Mouse (Mus musculus) heart, postnatal 25 days (tissue): ENCODE data around the gene Lyrm1. TPM values are rescaled to one million over a fixed set of nuclear protein-coding genes. Genes with fewer than 3 reads are reported as not detected.

Experiments used
- DNase-seq: peaks from one replicate; pipeline ENCODE4 v3.0.0; 2022; ENCODE audit warnings: low spot score
- intact Hi-C: fragments of 180-260 bp; cut with DNase I; formaldehyde crosslinking; loops from one replicate; pipeline ENCODE4 v1.15.1; 2025
- total RNA-seq, 2 experiments: library from RNA; stranded (reverse); gene quantifications; 2 replicates each; pipeline ENCODE4 v1.2.3; 2021

The Lyrm1 gene
- total RNA-seq, 2 experiments from 2014 or later = 7.8 to 8.1 TPM

- intact Hi-C loops = no loop called here
- DNase-seq = no peak
Measured at GRCm38 (mm10) chr7:119880345-119880744, 15.3 kb upstream of the Lyrm1 start.

DNA sequence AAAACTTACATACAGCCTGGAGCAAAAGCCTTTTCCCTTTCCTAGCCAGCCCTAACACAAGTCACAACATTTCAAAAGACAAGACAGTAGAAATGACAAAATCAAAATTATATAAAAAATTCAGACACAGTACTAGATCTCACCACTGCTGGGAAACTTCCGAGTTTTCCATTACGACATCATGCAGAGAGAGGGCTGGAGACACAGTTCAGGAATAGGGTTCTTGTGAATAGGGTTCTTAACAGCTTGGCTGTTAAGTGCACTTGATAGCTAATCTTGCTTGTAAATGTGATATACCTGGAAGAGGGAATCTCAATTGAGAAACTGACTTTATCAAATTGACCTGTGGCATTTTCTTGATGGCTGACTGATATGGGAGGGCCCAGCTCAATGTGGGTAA lies 14.4 kb upstream of the Lyrm1 start:
- intact Hi-C loops = no loop called here
- DNase-seq = no peak

DNA sequence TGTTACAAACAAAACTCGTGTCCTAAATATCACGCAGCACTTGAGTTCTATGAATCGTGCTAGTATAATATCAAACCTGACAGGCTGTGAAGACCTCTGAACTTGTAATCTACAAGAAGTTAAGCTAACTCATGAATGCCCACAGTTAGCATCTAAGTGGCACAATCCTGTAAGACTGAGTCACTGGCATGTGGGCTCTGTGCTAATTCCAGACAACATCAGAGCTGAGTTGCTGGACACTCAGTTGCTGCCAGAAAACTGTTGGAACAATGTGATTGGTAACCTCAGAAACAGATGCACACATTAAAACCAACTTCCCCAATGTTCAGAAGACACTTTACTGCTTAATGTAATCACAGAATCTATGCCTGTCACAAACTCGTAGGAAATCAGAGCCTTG lies 7.8 kb upstream of the Lyrm1 start:
- no peak for DNase-seq
- intact Hi-C loops = no loop called here

GRCm38 (mm10) chr7:119892198-119892597 lies 3.5 kb upstream of the Lyrm1 start:
- intact Hi-C loops = loop anchor here (5.0 to 10.0 kb wide), 3 partner anchors 35 to 743 kb away; partner anchors contain the start of genes Eri2, Rexo5 and Uqcrc2
- no peak for DNase-seq

DNA sequence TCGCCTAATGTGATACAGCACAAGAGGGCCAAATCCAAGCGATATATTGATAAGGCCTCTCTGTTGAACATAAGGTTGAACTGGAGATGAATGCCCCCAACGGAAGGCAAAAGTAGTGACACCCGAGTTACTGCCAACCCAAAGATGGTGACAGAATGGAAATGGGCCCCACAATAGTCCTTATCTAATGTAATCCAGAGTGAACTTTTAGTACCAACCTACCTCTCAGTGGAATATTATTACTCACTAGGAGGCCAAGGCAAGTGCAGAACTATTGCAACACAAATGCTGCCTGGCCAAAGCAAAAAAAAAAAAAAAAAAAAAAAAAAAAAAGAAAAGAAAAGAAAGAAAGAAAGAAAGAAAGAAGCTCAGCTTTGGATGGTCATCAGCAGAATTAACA lies 2.9 kb upstream of the Lyrm1 start:
- no peak for DNase-seq
- intact Hi-C loops = loop anchor here (5.0 to 10.0 kb wide), 3 partner anchors 35 to 742 kb away; partner anchors contain the start of genes Eri2, Rexo5 and Uqcrc2

GRCm38 (mm10) chr7:119894818-119895544 lies 680 bp upstream of the Lyrm1 start:
- intact Hi-C loops = loop anchor here (5.0 to 10.0 kb wide), 4 partner anchors 38 to 740 kb away; partner anchors contain the start of genes Eri2, Rexo5, Thumpd1 and Uqcrc2
- DNase-seq = no peak

DNA sequence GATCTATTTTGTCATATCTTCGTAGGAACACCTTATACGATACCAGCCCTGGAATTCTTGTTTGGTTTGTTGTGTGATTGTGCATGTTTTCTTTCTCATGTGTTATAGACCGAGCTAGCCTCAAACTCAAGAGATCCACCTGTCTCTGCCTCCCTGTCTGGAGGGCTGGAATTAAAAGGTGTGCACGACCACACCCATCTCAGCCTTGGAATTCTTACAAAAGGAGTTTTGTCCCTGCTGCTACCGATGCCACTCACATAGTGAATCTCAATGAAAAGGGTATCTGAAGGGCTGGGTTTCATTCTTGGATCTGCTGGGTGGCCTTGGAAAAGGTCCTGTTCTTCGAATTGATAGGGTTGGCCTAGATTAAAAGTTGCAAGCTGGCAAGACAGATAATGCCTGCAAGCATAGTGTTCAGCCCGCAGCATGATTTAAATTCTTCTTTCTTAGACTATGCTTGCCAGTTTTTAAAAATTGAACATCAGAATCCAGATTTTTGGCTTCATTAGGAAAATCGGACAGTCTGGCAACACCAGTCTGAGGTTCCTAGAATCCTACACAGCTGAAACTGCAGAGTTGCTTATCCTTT lies 2.0 kb downstream of the Lyrm1 start:
- intact Hi-C loops = loop anchor here (5.0 to 10.0 kb wide), 3 partner anchors 103 to 737 kb away; partner anchors contain the start of genes Eri2, Rexo5, Thumpd1 and Uqcrc2
- DNase-seq = no peak

DNA sequence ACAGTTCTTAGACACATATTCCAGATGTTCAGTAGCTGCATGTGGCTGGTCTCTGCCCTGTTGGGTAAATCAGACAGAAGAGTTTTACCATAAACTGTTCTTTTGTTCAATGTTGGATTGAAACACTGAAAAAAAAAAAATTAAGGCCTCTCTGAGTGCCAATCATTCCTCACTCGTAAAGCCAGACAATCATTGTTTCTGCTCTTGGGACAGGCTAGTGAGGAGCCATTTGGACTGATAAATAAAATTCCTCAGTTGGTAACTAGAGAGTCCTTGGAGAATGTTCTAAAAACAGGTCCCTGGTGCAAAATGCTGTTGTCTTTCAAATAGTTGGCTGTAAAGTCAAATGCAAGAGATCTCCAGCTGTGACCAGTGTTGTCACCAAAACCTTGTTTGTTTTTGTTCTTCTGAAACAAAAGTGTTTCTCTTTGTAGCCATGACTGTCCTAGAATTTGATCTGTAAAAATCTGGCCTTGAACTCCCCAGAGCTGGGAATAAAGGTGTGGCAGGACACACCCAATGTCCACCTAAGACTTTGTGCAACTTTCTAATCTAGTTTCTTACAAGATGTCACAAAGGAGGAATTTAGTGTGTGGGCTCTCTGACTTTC lies 2.7 kb downstream of the Lyrm1 start:
- DNase-seq = no peak
- intact Hi-C loops = loop anchor here (5.0 to 10.0 kb wide), 3 partner anchors 104 to 736 kb away; partner anchors contain the start of genes Eri2, Rexo5, Thumpd1 and Uqcrc2

DNA sequence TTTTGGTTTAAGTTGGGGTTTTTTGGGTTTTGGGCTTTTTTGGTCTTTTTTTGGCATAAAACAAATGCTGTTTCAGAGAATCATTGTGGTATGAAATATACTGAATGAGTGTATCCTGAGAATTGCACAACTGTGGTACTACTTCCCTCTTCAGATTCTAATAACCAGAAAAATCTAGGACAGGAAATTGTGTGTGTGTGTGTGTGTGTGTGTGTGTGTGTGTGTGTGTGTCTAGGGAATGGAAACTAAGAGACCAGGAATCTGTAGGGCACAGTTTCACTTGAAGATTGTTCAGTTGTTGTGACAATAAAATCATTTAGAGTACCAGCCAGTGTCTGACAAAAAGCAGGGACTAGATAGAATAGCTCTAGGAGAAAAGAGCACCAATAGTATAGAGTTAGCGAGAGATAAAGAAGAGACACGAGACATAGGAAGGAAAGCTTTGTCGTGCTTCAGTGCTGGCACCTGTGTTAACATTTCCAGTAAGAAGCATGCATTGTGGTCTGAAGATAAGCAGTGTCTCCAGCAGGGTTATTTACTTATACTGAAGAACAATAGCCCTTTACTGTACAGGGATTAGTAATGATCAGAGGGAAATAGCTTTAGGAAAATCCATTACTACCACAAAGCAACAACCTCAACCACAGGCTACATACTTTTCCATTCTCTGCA lies 3.9 kb downstream of the Lyrm1 start:
- intact Hi-C loops = loop anchor here (5.0 to 10.0 kb wide), 3 partner anchors 105 to 735 kb away; partner anchors contain the start of genes Eri2, Rexo5, Thumpd1 and Uqcrc2
- no peak for DNase-seq

DNA sequence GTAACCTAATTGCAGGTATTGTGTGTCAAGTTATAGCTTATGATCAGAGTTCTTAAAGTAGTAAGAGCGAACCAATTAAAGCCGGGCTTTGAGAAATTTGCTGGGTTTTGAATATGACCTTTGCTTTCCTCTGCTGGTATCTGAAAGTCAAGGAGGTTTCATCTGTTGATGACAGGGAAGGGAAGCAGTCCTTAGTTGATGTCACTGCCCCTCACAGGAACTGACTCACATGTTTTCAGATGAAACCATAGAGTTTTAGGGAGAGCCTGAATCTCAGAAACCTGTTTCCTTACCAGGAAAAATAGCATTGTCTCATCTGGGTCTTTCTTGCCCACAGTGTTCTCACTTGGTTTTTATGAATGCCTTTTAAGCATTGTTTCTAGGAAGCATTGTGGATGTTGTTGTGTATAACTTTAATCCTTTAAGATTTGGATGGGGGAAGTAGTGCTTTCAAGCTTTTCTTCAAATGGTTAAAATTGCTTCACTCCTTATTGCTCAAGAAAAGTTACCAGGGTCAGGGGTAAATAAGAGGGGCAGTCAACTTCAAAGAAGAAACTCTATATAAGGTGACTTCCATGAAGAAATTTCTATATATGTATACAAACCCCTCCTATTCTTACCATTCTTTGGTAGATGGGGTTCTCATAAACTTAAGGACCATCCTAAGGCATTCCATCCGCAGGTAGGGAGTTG lies 11.0 kb downstream of the Lyrm1 start:
- no peak for DNase-seq
- intact Hi-C loops = no loop called here

GRCm38 (mm10) chr7:119911727-119912126 lies 16.1 kb downstream of the Lyrm1 start:
- intact Hi-C loops = no loop called here
- DNase-seq = no peak

DNA sequence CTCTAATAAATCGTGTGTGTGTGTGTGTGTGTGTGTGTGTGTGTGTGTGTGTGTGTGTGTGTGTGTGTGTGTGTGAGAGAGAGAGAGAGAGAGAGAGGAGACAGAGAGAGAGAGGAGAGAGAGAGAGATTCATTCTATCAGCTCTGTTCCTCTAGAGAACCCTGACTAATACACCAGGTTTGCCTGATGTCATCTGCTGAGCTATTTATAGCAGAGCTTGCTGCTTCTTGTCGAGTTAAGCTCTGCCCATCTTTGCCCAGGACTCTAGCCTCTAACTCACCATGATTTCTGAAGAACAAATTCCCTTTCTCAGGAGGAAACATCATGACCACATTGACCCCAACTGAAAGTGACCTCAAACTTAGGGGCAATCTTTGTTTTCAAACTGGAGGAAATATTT lies 24.8 kb downstream of the Lyrm1 start:
- DNase-seq = no peak

GRCm38 (mm10) chr7:119921054-119921453 lies 25.4 kb downstream of the Lyrm1 start:
- no peak for DNase-seq
- intact Hi-C loops = no loop called here

More for the DNA sequence above, 24.8 kb downstream of the Lyrm1 start:
- intact Hi-C loops = no loop called here

- intact Hi-C loops = no loop called here
- no peak for DNase-seq
Measured at GRCm38 (mm10) chr7:119928783-119929440, 33.3 kb downstream of the Lyrm1 start.

DNA sequence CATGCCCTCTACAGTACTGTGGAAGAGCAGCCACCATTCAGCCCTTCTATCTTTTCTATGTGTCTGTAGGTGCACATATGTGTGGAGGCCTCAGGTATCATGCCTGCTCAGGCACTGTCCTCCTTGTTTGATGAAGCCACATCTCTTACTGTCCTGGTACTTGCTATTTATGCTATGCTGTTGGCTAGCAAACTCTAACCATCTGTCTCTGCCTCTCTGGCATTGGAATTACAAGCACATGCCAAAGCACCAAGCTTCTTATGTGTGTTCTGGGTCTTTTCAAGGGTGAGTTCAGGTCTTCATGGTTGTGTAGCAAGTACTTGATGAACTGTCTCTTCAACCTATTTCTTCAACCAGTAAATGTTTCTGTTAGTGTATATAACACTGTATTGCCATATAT lies 40.7 kb downstream of the Lyrm1 start:
- intact Hi-C loops = no loop called here
- no peak for DNase-seq

DNA sequence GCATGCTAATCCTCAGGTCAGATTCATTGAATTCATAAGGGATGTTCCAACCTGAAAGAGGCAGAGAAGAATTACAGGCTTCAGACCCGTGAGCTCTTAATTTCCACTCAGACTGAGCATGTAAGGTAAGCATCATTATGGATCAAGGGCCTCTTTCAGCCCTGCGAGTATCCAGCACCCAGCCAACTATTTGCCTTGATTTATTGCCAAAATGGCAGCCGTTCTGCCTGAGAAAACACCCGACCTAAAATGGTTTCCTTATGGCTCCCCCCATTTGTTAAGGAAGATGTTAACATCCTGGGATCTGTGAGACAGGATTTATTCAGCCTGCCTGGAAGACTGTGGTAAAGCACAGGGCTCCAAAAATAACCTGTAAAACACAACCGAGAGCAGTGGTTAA lies 41.4 kb downstream of the Lyrm1 start:
- no peak for DNase-seq
- intact Hi-C loops = no loop called here

- intact Hi-C loops = no loop called here
- DNase-seq = peak; percentile 43
Measured at GRCm38 (mm10) chr7:119941569-119941968, 45.9 kb downstream of the Lyrm1 start.

- no peak for DNase-seq
- intact Hi-C loops = no loop called here
Measured at GRCm38 (mm10) chr7:119954047-119954446, 58.4 kb downstream of the Lyrm1 start.

GRCm38 (mm10) chr7:119957421-119957820 lies 61.8 kb downstream of the Lyrm1 start:
- intact Hi-C loops = no loop called here
- no peak for DNase-seq
